Mouse (Mus musculus) intestine, embryonic 16.5 days (tissue): ENCODE measurements at regions not wholly inside any gene's neighbourhood (a gene's known extent, or its start where the extent isn't known, plus 50 kb on each side); places are given as distances from the start of the nearest gene placed in this dataset.

Experiments
- ATAC-seq: fragments of 200-750 bp; cut with Nextera tagmentation; 2 replicates; pipeline ENCODE4 v1.8.0; 2017; ENCODE audit warnings: moderate TSS enrichment, moderate library complexity
- H3K27ac ChIP-seq: fragments of 300-500 bp; sonication (generic); 2 replicates; pipeline ENCODE4 v1.5.1; 2014; ENCODE audit warnings: mild to moderate bottlenecking, low read length
- H3K27me3 ChIP-seq: fragments of 300-500 bp; sonication (generic); replicated peaks from 2 replicates; pipeline ENCODE4 v1.6.1; 2014; ENCODE audit warnings: low read length, control low read depth, mixed read lengths; ENCODE audit not compliant: control insufficient read depth, insufficient read depth
- H3K36me3 ChIP-seq: fragments of 300-500 bp; sonication (generic); 2 replicates; pipeline ENCODE4 v1.6.1; 2014; ENCODE audit warnings: low read length, control low read depth; ENCODE audit not compliant: control insufficient read depth, insufficient read depth
- H3K4me1 ChIP-seq: fragments of 300-500 bp; sonication (generic); 2 replicates; pipeline ENCODE4 v1.6.1; 2014; ENCODE audit warnings: low read length, control low read depth, mixed read lengths; ENCODE audit not compliant: control insufficient read depth, insufficient read depth
- H3K4me2 ChIP-seq: fragments of 300-500 bp; sonication (generic); 2 replicates; pipeline ENCODE4 v1.6.1; 2014; ENCODE audit warnings: low read depth, low read length, control low read depth
- H3K4me3 ChIP-seq: fragments of 300-500 bp; sonication (generic); 2 replicates; pipeline ENCODE4 v1.5.1; 2014; ENCODE audit warnings: mild to moderate bottlenecking, low read length
- H3K9ac ChIP-seq: fragments of 300-500 bp; sonication (generic); 2 replicates; pipeline ENCODE4 v1.6.1; 2014; ENCODE audit warnings: low read depth, low read length
- H3K9me3 ChIP-seq: fragments of 300-500 bp; sonication (generic); 2 replicates; pipeline ENCODE4 v1.6.1; 2016; ENCODE audit warnings: low read length, control low read depth; ENCODE audit not compliant: control insufficient read depth
- WGBS: fragments of 180-500 bp; shearing (Covaris S2); extraction: QIAGEN DNeasy Blood & Tissue Kit; methylation state at CpG from one replicate; pipeline ENCODE4 v1.1.7; 2014; 5-methylcytosine and 5-hydroxymethylcytosine counted together

GRCm38 (mm10) chr16:57863206-57863860 lies 108.8 kb upstream of the Col8a1 start:
- Histone ChIP-seq H3K36me3 (no peaks in the 10 kb centered on the region), H3K4me3 (no peak overlapping the region), H3K4me1 (no peaks in the 10 kb centered on the region), H3K27ac (no peak overlapping the region), H3K9me3 (no peaks in the 10 kb centered on the region), H3K27me3 (no peaks in the 10 kb centered on the region), H3K9ac (no peak overlapping the region), H3K4me2 (no peak overlapping the region)
- WGBS: 79% methylated on average over 9 of the region's 9 CpGs
- ATAC-seq: no peak

- ATAC-seq: no peak
- no peak overlapping the region for H3K4me3 ChIP-seq
- H3K4me1 ChIP-seq: no peaks in the 10 kb centered on the region
- H3K36me3 ChIP-seq: no peaks in the 10 kb centered on the region
- no peak overlapping the region for H3K9ac ChIP-seq
- H3K4me2 ChIP-seq: no peak overlapping the region
- 96% methylated on average over 4 of the region's 4 CpGs for WGBS
- no peak overlapping the region for H3K27ac ChIP-seq
- no peaks in the 10 kb centered on the region for H3K9me3 ChIP-seq
- no peaks in the 10 kb centered on the region for H3K27me3 ChIP-seq
Measured at GRCm38 (mm10) chr16:57876857-57877256, 122.3 kb upstream of the Col8a1 start.

GRCm38 (mm10) chr16:57881575-57882094 lies 127.1 kb upstream of the Col8a1 start:
- Histone ChIP-seq H3K4me2 (no peak overlapping the region), H3K4me3 (no peak overlapping the region), H3K9me3 (no peaks in the 10 kb centered on the region), H3K27ac (no peak overlapping the region), H3K9ac (no peak overlapping the region), H3K36me3 (no peaks in the 10 kb centered on the region), H3K4me1 (no peaks in the 10 kb centered on the region), H3K27me3 (no peaks in the 10 kb centered on the region)
- ATAC-seq: no peak
- 55% methylated on average over 8 of the region's 8 CpGs for WGBS

GRCm38 (mm10) chr16:57888138-57888537 lies 133.6 kb upstream of the Col8a1 start:
- Histone ChIP-seq H3K27me3 (no peaks in the 10 kb centered on the region), H3K9me3 (no peaks in the 10 kb centered on the region), H3K27ac (no peak overlapping the region), H3K4me1 (no peaks in the 10 kb centered on the region), H3K4me2 (no peak overlapping the region), H3K36me3 (no peaks in the 10 kb centered on the region; the same call in 1 of the 2 replicates), H3K4me3 (no peak overlapping the region), H3K9ac (no peak overlapping the region)
- 66% methylated on average over 2 of the region's 2 CpGs for WGBS
- no peak for ATAC-seq

GRCm38 (mm10) chr16:57888553-57888952 lies 134.0 kb upstream of the Col8a1 start:
- Histone ChIP-seq H3K4me3 (no peak overlapping the region), H3K9ac (no peak overlapping the region), H3K27me3 (no peaks in the 10 kb centered on the region)

GRCm38 (mm10) chr16:57890135-57890534 lies 135.6 kb upstream of the Col8a1 start:
- Histone ChIP-seq H3K27me3 (no peaks in the 10 kb centered on the region), H3K4me2 (no peak overlapping the region), H3K9me3 (no peaks in the 10 kb centered on the region), H3K4me1 (no peaks in the 10 kb centered on the region), H3K27ac (no peak overlapping the region), H3K4me3 (no peak overlapping the region), H3K36me3 (no peaks in the 10 kb centered on the region; the same call in 1 of the 2 replicates), H3K9ac (no peak overlapping the region)
- WGBS: 79% methylated on average over 5 of the region's 5 CpGs
- no peak for ATAC-seq

More at GRCm38 (mm10) chr16:57888553-57888952, 134.0 kb upstream of the Col8a1 start:
- H3K27ac ChIP-seq: no peak overlapping the region
- no peaks in the 10 kb centered on the region for H3K4me1 ChIP-seq
- no peaks in the 10 kb centered on the region; the same call in 1 of the 2 replicates for H3K36me3 ChIP-seq
- no peaks in the 10 kb centered on the region for H3K9me3 ChIP-seq
- H3K4me2 ChIP-seq: no peak overlapping the region
- WGBS: 68% methylated on average over 2 of the region's 2 CpGs
- ATAC-seq: no peak

- no peaks in the 10 kb centered on the region for H3K9me3 ChIP-seq
- no peak for ATAC-seq
- no peak overlapping the region for H3K9ac ChIP-seq
- H3K27me3 ChIP-seq: no peaks in the 10 kb centered on the region
- no peak overlapping the region for H3K4me2 ChIP-seq
- WGBS: 85% methylated on average over 2 of the region's 2 CpGs
- H3K36me3 ChIP-seq: no peaks in the 10 kb centered on the region
- H3K4me3 ChIP-seq: no peak overlapping the region
- H3K4me1 ChIP-seq: no peaks in the 10 kb centered on the region
- no peak overlapping the region for H3K27ac ChIP-seq
Measured at GRCm38 (mm10) chr16:57893111-57893510, 138.6 kb upstream of the Col8a1 start.

GRCm38 (mm10) chr16:57893698-57894352 lies 139.3 kb upstream of the Col8a1 start:
- Histone ChIP-seq H3K9me3 (no peaks in the 10 kb centered on the region), H3K4me2 (no peak overlapping the region), H3K9ac (no peak overlapping the region), H3K4me1 (no peaks in the 10 kb centered on the region), H3K4me3 (no peak overlapping the region), H3K27me3 (no peaks in the 10 kb centered on the region), H3K36me3 (no peaks in the 10 kb centered on the region), H3K27ac (no peak overlapping the region)
- ATAC-seq: no peak
- 81% methylated on average over 5 of the region's 5 CpGs for WGBS

GRCm38 (mm10) chr16:57901006-57901405 lies 146.5 kb upstream of the Col8a1 start:
- Histone ChIP-seq H3K4me3 (no peak overlapping the region), H3K9me3 (no peaks in the 10 kb centered on the region), H3K36me3 (no peaks in the 10 kb centered on the region), H3K27me3 (no peaks in the 10 kb centered on the region), H3K9ac (no peak overlapping the region), H3K4me1 (no peaks in the 10 kb centered on the region), H3K27ac (no peak overlapping the region), H3K4me2 (no peak overlapping the region)
- WGBS: 75% methylated on average over 4 of the region's 4 CpGs
- ATAC-seq: no peak
